Mouse (Mus musculus) embryo, embryonic 11.5 days (tissue): ENCODE data around the gene Gng12.
"Not testable (repeated sequence)": the region's sequence is repeated elsewhere in the genome, so short reads cannot be mapped to it uniquely, and the experiment has no call there.

ENCODE experiments used
- DNase-seq: peaks from one replicate; pipeline ENCODE4 v3.0.0-alpha.2; 2012; ENCODE audit warnings: low read depth, low spot score

Gene Gng12

DNA sequence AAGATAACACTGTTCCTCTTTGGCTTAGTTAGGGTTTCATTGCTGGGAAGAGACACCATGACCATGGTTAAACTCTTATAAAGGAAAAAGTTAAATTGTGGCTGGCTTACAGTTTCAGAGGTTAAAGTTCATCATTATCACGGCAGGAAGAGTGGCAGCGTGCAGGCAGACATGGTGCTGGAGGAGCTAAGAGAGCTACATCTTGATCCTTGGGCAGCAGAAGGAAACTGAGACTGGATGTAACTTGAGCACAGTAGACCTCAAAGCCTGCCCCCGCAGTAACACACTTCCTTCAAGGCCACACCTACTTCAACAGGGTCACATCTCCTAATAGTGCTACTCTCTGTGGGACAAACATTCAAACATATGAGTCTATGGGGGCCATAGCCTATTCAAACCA lies 93.3 kb downstream of the Gng12 start:
- no peak for DNase-seq

DNA sequence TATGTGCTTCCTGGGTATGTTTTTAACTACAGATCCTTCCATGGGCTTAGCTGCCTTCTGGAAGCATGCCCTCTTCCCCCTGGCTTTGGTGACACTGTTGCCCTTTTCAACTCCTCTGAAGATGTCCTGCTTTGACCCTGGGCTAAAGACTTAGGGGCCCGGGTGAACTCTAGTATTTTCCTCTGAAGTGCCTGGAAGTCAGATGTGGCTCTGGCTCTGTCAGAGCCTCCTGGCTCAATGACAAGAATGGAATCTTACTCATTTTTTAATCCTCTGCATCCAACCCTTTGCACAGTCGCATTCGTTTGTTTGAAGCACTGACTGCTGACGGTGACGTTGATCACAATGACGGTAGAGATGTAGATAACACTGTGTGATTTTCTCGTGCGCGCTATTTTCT lies 96.0 kb downstream of the Gng12 start:
- DNase-seq, result no peak

DNA sequence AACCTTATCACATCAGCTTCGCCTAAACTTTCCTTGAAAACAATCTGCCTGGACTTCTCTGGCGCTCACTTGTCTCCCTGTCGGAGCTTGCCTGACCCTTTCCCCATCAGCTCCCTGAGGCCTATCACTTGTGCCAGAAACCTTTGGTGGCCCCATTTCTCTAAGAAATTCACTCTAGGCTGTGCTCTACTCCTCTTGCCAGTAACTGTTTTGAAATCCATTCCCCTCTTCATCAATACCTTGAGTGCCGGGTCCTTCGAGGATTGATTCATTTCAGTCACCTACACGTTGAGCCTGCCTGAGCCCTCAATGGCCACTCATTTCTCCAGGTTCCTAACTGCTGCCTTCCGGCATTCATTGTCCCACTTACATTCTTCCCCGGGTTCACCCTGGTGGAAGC lies 96.6 kb downstream of the Gng12 start:
- no peak for DNase-seq

DNA sequence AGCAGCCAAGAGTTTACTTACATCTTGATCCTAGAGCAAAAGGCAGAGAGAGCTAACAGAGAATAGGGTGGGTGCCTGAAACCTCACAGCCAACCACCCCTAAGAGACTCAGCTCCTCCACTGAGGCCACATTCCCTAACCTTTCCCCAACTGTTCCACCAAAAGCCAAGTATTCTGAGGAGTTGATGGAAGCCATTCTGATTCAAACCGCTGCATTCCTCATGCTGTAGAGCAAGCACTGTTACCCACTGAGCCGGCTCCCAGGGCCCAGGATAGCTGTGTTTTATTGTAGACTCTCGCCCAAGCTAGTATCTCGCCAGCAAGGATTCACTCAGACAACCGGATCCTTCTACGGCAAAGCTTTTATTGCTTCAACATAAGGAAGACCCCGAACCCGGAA lies 98.8 kb downstream of the Gng12 start:
- DNase-seq, result no peak

DNA sequence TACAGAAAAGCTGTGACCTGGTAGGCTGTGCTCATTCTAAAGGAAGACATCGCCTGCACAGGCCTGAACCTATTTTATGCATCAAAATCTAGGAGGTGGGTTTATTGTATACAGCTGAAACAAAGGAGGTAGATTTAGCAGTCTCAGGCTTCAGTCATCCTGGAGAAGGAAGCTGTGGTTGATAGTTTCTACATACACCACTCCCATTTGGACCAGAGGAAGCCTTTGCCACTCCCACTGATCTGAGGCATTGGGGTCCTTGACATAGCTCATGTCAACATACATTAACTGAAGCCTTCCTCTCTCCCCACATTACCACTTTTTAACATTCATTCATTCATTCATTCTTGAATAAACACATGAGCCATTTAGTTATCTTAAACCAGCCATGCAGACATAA lies 99.6 kb downstream of the Gng12 start:
- no peak for DNase-seq

DNA sequence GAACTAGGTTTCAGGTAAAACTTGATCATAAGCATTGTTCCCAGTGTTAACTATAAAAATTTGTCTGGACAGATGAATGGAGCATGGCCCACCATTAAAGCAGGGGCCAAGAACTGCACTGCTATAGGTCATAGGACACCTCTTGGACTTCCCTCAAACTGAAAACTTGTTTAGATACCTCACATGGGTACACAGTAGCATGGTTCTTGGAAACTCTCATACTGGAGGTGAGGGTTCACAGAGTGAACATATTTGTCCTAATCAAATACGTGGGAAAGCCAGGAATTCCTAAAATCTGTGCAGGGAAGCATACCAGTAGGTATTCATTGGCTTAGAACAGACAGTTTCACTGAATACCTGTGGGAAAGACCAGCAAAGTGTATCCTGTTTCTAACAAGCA lies 100.1 kb downstream of the Gng12 start:
- DNase-seq, result no peak

DNA sequence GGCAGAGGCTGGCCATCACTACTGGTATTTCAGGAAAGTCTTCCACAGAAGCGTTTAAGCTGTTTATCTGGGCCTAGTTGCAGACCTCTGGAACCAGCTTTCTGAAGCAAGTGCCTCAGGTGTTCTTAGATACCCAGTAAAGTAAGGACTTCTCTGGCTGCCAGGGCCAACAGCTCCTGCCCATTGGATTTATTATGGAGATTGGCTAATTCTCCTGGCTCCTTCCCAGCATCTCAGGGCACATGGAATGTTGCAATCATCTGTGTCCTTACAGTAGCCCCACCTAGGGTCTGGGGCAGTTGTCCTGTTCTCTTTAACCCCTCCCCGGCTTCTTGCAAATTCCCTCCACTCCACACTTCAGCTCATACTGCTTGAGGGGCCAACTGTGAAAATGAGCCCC lies 102.4 kb downstream of the Gng12 start:
- DNase-seq, result no peak

DNA sequence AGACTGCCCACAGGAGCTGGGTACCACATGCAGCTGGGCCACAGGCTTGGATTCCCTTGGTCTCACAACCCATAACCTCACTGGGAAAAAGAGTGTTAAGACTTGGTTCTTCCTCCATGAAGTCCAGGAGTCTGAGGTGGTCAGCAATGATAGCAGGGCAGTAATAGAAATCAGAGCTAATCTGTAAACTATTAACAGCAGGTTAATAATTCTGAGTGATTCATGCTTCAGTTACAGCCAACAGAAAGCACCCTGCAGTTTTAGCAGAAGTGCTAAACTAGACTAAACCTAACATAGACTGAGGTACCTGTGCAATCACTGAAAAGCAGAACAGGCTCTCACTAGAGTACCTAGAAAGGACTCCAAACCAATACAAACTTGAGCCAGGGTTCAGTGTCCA lies 103.6 kb downstream of the Gng12 start:
- no peak for DNase-seq

DNA sequence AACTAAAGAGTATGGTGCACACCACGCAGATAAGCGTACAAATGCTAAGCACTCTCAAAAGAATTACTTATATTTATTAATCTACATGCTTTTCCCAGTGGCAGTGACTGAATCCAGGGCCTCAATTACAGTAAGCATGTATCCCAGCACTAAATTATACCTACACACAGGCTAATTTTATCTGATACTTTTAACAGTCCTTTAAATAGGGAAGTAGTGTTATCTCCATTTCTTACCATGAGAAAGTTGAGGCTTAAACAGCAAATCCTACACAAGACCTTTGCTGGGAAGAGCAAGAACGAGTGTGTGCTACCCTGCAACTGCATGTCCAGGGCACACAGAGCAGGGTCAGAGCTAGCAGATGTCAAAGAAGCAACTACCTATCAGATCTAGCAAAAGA lies 113.7 kb downstream of the Gng12 start:
- no peak for DNase-seq

DNA sequence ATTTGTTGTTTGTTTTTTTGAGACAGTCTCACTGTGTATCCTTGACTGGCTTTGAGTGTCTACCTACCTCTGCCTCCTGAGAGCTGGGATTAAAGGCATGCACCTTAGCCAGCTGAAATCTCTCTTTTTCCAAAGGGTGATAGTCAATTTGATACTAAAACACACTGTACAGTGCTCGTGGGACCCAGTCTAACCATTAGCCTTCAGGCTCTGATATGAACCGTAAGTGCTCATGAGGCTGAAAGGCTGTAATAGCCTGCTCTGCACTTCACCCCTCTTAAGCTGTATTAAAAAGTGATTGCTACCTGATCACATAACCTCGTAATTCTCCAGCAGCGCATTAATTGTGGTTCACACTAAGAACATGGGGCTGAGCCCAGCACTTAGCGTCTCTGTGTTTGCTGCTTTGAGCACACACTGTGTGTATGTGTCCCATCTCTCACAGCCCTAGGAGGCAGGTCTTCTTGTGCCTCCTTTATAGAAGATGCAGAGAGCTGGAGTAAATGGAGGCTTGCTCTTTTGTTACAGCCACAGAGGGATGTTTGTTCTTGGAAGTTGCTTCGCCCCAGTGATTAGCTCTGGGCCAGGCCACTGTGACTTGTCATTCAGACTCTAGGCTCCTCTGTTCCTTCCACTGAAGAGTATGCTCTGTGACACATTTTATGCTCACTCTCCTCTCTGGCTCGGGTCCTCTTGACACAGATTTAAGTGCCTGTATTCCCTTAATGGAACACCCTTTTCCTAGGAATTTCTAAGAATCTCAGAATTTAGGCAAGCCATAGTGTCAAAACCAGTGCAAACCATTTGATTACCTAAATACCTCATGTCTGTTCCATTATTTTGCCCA lies 114.4 kb downstream of the Gng12 start:
- DNase-seq, result no peak

DNA sequence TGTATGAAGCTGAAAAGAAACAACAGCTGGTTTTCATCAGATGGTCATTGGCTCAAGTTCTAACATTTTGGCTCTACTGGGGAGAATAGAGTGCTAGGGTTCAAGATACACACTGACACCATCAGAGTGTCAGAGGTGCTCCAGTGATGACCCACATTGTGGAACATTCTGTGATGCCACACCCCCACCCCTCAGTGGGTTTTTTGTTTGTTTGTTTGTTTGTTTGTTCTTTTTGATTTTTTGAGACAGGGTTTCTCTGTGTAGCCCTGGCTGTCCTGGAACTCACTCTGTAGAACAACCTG lies 115.0 kb downstream of the Gng12 start:
- DNase-seq, result no peak

DNA sequence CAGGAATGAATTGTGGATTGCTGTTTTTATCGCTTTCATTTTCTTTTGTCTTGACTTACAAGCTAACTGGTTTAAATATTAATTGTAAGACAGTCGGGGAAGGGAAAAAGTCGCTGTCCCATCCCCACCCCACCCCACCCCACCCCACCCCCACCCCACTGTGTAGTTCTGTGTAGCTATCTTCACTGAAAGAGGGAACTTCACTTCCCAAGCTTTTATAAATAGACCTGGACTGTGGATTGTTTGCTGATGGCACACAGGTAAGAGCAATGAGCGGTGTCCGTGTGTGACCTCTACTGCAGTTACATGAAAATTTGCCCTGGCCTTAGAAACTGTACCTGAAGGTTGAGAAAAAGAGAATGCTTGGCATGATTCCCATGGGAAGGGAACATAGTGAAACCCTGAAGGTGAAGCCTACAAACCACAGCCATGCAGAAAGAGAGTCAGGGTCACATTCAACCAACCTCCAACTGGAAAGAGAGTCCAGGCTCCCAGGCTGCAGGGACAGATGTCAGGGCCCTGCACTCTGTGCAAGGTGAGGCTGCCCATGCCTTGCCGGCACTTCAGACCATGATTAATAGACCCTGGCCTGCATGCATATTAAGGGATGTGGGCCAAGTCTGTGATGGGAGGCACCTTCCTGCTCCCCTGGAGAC lies 117.2 kb downstream of the Gng12 start:
- no peak for DNase-seq

DNA sequence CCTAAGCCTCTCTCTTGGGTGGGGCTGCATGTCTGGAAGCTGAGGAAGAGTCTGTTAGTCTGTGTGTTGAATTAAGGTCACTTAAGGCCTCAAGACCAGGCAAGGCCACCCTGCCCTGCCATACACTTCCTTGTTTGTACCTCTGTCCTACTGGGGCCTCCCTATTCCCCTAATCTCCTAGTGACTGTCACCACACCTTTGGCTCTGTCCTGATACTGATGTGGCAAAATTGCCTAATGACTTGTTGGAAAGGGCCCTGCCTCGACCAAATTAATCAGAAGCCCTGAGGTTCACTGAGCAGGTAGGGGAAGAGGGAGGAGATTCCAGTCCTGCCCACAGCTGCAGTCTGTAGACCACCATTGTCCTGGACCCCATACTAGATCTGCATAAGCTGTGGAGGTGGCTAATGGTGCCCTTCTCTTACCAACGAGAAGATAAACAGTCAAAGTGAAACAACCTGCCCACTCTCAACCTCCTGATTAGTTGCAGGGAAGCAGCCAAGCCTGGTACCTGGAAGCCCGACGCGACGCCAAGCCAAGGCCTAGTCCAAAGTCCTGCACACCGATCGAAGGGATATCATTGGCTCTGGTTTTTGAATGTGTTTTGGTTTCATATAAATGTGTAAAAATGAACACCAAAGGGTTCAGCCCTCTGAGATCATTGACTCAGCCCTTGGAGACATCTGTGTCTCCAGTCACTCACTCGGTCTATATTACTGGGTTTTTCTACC lies 117.9 kb downstream of the Gng12 start:
- DNase-seq, result no peak

DNA sequence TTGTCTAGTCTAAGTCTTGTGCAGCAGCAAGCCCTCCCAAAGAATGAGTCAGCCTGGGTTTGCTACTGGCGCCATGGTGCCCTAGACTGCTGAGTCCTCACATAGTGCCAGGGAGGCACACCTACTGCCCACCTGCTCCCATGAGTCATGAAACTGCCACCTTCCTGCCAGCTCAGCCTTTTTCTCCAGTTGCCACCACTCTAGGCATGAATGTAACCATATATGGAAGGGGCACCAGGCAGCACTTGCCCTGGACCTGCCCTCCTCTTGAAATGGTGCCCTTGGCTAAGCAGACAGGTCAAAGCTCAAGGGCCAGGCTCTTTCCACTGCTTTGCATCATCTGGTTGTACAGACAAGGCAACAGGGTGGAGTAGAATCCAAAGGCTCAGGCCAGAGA lies 118.5 kb downstream of the Gng12 start:
- no peak for DNase-seq

DNA sequence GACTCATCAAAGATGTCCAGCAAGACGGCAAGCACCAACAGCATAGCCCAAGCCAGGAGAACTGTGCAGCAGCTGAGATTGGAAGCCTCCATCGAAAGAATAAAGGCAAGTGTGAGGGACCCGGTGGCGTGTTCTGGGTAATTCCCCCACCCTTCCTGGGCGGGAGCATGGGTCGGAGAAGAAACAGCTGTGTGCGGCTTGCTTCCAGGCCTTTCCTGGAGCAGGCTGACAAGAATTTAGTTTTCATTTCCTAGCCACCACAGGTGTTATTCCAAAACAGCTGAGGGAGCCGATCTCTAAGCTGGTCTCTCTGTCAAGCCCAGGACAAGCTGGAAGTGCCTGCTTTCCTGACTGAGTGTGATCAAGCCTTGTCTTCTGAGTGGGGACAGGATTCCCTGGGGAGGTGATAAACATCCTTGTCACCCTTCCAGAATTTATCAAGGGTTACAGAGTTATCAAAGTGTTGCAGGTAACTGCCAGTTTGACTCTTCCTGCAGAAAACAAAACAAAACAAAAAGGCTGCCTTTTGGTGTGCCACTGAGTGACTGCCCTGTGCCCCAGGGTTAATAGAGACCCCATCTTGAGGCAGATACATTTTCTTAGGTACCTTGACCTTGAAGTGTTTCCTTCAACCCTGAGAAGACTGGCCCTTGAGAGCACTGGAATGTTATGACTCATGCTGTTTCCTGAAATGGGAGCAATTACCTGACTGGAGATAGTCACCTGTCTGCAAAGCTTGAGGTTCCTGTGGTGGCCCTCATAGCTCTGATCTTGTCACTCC lies 119.7 kb downstream of the Gng12 start:
- DNase-seq, result no peak

DNA sequence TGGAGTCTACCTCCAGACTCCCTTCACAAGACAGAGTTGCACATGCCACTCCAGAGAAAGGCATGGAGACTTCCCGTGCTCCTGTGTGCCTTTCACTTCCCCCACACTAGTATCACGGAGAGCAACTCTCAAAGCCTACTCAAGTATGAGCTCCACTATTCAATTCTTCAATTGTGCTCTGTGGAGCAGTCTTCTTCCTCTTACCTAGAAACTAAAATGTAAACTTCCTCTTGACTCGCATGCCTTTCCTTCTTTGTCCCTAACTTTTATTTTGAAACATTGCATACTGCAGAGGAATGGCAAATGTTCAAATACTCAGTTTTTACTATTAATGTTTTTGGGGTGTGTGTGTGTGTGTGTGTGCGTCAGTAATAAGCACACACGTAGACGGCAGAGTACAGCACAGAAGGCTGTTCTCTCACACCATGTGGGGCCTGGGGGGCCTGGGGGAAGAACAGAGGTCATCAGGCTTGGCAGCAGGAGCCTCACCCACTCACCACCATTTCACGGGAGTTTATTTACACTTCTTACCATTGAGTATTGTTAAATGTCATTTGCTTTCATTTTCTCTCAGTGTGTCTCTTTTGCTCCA lies 120.4 kb downstream of the Gng12 start:
- DNase-seq, result no peak

DNA sequence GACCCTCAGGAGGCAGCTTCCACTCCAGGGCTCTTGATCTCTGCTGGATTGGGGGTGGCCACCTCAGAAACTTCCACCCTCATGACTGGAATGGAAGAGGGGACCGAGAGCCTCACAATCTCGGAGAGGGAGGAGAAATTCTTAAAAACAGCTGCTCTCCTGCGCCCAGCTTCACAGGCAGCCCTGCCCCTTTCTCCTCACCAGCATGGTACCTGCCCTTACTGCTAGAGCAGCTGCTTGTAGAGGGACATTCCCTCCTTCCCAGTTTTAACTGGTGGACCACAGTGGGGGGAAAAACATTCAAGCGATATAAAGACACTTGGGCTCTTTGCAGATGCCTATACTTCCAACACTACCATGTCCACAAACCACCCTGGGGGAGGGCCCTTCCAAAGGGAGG lies 122.2 kb downstream of the Gng12 start:
- DNase-seq, result no peak

DNA sequence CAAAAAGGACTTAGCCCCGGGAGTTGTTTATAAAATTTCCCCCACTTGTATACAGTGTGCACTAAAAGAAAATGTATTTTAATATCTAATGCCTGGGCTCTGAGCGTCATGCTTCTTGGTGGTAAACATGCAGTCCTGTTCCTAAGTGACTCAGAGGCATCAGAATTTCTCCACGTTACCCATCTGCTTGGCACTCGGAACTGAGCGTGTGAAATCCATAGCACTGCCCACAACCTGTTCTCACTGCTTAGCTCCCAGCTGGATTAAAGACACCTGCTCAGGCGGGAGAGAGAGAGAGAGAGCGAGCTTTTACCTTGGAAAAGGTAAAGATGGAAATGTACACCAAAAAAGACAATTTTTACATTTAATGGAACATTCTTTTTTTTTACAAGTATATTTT lies 122.8 kb downstream of the Gng12 start:
- DNase-seq, result not testable (repeated sequence)

DNA sequence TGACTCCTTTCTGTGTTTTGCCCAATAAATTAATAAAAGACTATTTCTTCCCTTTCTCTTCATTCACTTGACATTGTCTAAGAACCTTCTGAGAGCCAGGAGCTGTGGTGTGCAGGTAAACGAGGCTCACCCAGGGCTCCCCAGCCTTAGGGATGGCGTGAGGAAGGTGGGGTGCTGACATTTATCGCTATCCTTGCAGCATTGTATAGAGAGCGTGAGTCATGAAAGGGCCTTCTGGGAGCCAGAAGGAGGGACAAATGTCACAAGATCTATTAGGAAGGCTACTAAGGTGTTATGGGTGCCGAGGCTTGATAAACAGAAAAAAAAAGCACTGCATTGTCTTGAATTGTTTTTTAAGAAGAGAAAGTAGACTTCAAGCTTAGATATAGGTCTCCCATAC lies 125.1 kb downstream of the Gng12 start:
- DNase-seq, result no peak

DNA sequence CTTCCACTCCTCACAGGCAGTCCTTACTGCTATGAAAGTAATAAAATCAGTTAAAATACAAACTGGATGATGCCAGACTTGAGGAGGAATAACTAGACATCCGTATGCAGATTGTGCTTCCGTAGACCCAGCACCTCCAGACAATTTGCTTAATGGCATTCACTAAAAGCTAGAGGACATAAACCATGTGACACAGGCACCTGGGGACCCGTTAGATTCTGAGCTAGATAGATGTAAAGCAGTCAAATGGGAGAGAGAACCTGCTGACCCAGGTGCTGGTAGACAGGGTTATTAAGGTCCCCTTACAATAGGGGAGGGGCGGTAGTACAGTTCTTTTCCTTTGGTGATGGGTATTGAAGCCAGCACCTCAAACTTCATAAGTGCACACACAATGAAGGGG lies 127.5 kb downstream of the Gng12 start:
- DNase-seq, result no peak

DNA sequence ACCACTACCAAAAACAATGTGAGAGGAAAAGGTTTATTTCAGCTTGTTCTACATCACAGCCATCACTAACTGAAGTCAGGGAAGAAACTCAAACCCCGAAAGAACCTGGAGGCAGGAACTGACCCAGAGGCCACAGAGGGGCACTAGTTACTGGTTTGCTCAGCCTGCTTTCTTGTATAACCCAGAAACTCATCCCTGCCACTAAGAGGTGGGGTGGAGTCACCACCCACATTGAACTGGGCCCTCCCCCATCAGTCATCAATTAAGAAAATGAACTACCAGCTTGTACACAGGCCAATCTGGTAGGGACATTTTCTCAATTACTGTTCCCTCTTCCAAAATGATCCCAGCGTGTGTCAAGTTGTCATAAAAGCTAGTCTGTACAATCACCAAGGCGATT lies 130.5 kb downstream of the Gng12 start:
- no peak for DNase-seq
